Mouse (Mus musculus): ENCODE measurements around the gene Cd28. TPM values are rescaled to one million over a fixed set of nuclear protein-coding genes. Genes with fewer than 3 reads are reported as not detected.

Gene Cd28
- polyA plus RNA-seq, 1 experiment = 0.35 TPM

DNA sequence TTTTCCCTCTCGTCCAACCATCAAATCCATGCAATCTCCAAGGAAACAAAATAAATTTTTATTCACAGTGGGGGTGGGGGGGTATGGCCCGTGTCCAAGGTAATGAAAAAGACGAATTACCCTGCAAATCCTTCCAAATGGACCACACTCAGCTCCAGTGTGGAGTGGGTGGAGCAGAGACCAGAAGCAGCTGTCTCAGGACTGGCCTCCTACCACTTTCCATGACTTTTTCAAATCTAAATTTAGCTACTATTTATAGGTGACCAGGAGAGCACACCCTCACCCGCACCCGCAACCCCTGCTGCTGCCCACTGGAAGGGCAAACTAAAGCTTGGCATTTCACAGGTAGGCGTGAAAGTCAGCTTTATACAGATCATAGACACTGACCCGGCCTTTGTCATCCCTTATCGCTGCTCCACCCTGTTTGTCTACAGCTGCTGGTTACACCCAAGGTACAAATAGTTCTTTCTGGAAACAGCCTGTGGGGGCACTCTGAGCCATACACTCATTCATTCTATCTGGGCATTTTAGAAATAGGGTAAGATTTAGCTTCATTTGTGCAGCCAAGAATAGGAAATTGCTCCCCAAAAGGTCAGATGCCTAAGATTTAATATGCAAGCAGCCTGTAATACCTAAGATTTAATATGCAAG is 62.0 kb downstream of the Cd28 start:
- Histone ChIP-seq H3ac (ENCODE audit: control insufficient read depth, insufficient read length) (no peak overlapping the region), H3K27me3 (ENCODE audit: control insufficient read depth, insufficient read depth, insufficient read length) (no peaks in the 10 kb centered on the region), H3K4me2 (ENCODE audit: low read depth) (no peak overlapping the region), H3K4me3 (no peak overlapping the region), H3K36me3 (ENCODE audit: control insufficient read depth, insufficient read depth) (no peaks in the 10 kb centered on the region), H3K79me2 (ENCODE audit: control insufficient read depth, insufficient read depth) (no peaks in the 10 kb centered on the region)
- TF ChIP-seq CEBPB (IDR thresholded peaks at IDR 0.05; ENCODE audit: insufficient read depth, poor library complexity, severe bottlenecking) (no peak), POLR2A (IDR thresholded peaks at IDR 0.05; ENCODE audit: insufficient read length, low read depth) (no peak), MAX (IDR thresholded peaks at IDR 0.05; ENCODE audit: low read depth) (no peak), MYOG (IDR thresholded peaks at IDR 0.05; ENCODE audit: control insufficient read depth in 1 of 3, insufficient read depth in 1 of 3, insufficient read length in 2 of 3, low read depth in 2 of 3) (peak in 2 of 3 experiments; percentile 41 to 71), MYOD1 (IDR thresholded peaks at IDR 0.05; ENCODE audit: control insufficient read depth in 1 of 3, insufficient read length in 2 of 3, low read depth in 2 of 3) (peak; percentile 27 to 78 (median 32)), SRF (IDR thresholded peaks at IDR 0.05; ENCODE audit: control insufficient read depth, insufficient read length, low read depth) (no peak), TCF12 (IDR thresholded peaks at IDR 0.05; ENCODE audit: insufficient read depth, poor library complexity, severe bottlenecking) (peak; percentile 12), E2F4 (IDR thresholded peaks at IDR 0.05; ENCODE audit: insufficient read depth) (no peak), REST (IDR thresholded peaks at IDR 0.05; ENCODE audit: insufficient read depth, insufficient read length) (no peak), USF1 (IDR thresholded peaks at IDR 0.05; ENCODE audit: low read depth) (no peak), POLR2AphosphoS2 (IDR thresholded peaks at IDR 0.05; ENCODE audit: insufficient read length, low read depth) (no peak), TCF3 (IDR thresholded peaks at IDR 0.05; ENCODE audit: insufficient read length, low read depth) (no peak)

DNA sequence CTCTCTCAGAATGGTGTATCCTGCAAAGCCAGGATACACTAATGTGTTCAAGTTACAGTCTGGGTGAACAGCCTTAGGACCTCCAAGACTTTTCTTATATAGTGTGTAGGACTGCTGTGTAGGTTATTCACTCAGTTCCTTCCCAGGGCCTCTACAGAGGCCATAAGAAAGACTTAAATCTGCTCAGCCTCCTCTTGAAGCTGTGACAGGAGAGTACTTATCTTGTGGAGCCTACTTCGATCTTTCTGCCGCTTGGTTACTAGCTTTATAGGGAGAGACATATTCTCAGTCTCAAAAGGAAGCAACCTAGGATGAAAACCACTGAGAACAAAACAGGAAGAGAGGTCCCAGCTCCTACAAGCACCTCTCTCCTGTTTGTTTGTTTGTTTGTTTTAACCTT is 62.6 kb downstream of the Cd28 start:
- no peaks in the 10 kb centered on the region for H3K27me3 ChIP-seq (ENCODE audit: control insufficient read depth, insufficient read depth, insufficient read length)
- TF ChIP-seq CEBPB (IDR thresholded peaks at IDR 0.05; ENCODE audit: insufficient read depth, poor library complexity, severe bottlenecking) = no peak
- TF ChIP-seq MYOG (IDR thresholded peaks at IDR 0.05; ENCODE audit: control insufficient read depth in 1 of 3, insufficient read depth in 1 of 3, insufficient read length in 2 of 3, low read depth in 2 of 3) = no peak
- TF ChIP-seq REST (IDR thresholded peaks at IDR 0.05; ENCODE audit: insufficient read depth, insufficient read length) = no peak
- TF ChIP-seq E2F4 (IDR thresholded peaks at IDR 0.05; ENCODE audit: insufficient read depth) = no peak
- no peak for TF ChIP-seq MAX (IDR thresholded peaks at IDR 0.05; ENCODE audit: low read depth)
- TF ChIP-seq USF1 (IDR thresholded peaks at IDR 0.05; ENCODE audit: low read depth) = no peak
- TF ChIP-seq SRF (IDR thresholded peaks at IDR 0.05; ENCODE audit: control insufficient read depth, insufficient read length, low read depth) = no peak
- TF ChIP-seq TCF3 (IDR thresholded peaks at IDR 0.05; ENCODE audit: insufficient read length, low read depth) = no peak
- no peak for TF ChIP-seq POLR2AphosphoS2 (IDR thresholded peaks at IDR 0.05; ENCODE audit: insufficient read length, low read depth)
- no peak for TF ChIP-seq POLR2A (IDR thresholded peaks at IDR 0.05; ENCODE audit: insufficient read length, low read depth)
- no peak for TF ChIP-seq MYOD1 (IDR thresholded peaks at IDR 0.05; ENCODE audit: control insufficient read depth in 1 of 3, insufficient read length in 2 of 3, low read depth in 2 of 3)
- no peak for TF ChIP-seq TCF12 (IDR thresholded peaks at IDR 0.05; ENCODE audit: insufficient read depth, poor library complexity, severe bottlenecking)
- no peak overlapping the region for H3K4me3 ChIP-seq
- no peaks in the 10 kb centered on the region for H3K36me3 ChIP-seq (ENCODE audit: control insufficient read depth, insufficient read depth)
- H3ac ChIP-seq (ENCODE audit: control insufficient read depth, insufficient read length) = no peak overlapping the region
- no peaks in the 10 kb centered on the region for H3K79me2 ChIP-seq (ENCODE audit: control insufficient read depth, insufficient read depth)
- no peak overlapping the region for H3K4me2 ChIP-seq (ENCODE audit: low read depth)

DNA sequence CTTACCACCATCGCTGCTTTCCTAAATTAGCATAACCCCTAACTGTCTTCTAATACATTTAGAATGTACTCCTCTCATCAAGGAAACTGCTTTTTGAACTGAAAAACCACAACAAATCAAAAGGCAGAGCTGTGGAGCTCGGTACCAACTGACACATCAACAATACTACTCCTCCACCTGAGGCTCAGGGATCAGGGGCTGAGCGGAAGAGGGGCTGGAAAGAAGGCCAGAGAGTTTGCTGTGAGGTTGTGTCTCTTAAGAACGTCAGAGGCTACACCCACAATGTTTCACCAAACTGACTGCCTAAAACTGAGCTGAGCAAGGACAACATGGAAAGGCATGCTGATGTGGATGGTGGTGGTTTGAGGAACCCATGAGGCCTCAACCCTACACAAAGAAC is 65.1 kb downstream of the Cd28 start:
- H3K27me3 ChIP-seq (ENCODE audit: control insufficient read depth, insufficient read depth, insufficient read length) = no peaks in the 10 kb centered on the region
- TF ChIP-seq MYOG (IDR thresholded peaks at IDR 0.05; ENCODE audit: control insufficient read depth in 1 of 3, insufficient read depth in 1 of 3, insufficient read length in 2 of 3, low read depth in 2 of 3) (no peak), SRF (IDR thresholded peaks at IDR 0.05; ENCODE audit: control insufficient read depth, insufficient read length, low read depth) (no peak), TCF3 (IDR thresholded peaks at IDR 0.05; ENCODE audit: insufficient read length, low read depth) (no peak), REST (IDR thresholded peaks at IDR 0.05; ENCODE audit: insufficient read depth, insufficient read length) (no peak), POLR2A (IDR thresholded peaks at IDR 0.05; ENCODE audit: insufficient read length, low read depth) (no peak), E2F4 (IDR thresholded peaks at IDR 0.05; ENCODE audit: insufficient read depth) (no peak), CEBPB (IDR thresholded peaks at IDR 0.05; ENCODE audit: insufficient read depth, poor library complexity, severe bottlenecking) (no peak), USF1 (IDR thresholded peaks at IDR 0.05; ENCODE audit: low read depth) (no peak), MYOD1 (IDR thresholded peaks at IDR 0.05; ENCODE audit: control insufficient read depth in 1 of 3, insufficient read length in 2 of 3, low read depth in 2 of 3) (no peak), POLR2AphosphoS2 (IDR thresholded peaks at IDR 0.05; ENCODE audit: insufficient read length, low read depth) (no peak)
- H3K36me3 ChIP-seq (ENCODE audit: control insufficient read depth, insufficient read depth) = no peaks in the 10 kb centered on the region
- no peak overlapping the region for H3K4me2 ChIP-seq (ENCODE audit: low read depth)
- no peak overlapping the region for H3ac ChIP-seq (ENCODE audit: control insufficient read depth, insufficient read length)
- H3K4me3 ChIP-seq = no peak overlapping the region
- H3K79me2 ChIP-seq (ENCODE audit: control insufficient read depth, insufficient read depth) = no peaks in the 10 kb centered on the region

DNA sequence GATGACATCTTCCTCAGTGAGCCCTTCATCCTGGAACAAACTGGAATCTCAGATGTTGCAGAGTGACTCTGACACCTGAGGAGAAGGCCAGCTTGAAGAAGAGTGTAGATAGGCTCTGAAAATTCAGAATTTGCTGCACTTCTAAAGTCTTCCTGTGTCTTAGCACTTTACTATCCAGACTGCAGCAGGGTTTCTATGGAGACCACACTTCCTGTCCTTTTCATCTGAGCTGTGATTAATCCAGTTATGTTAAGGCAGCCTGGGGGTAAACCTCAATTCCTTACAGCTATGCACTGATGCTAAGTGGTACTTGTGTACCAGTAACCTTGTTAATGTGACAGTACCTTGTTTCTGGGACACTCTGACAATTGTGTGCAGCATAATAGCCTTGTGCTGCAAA is 77.1 kb downstream of the Cd28 start:
- TF ChIP-seq REST (IDR thresholded peaks at IDR 0.05; ENCODE audit: insufficient read depth, insufficient read length) (no peak), MAX (IDR thresholded peaks at IDR 0.05; ENCODE audit: low read depth) (no peak), TCF3 (IDR thresholded peaks at IDR 0.05; ENCODE audit: insufficient read length, low read depth) (no peak), TCF12 (IDR thresholded peaks at IDR 0.05; ENCODE audit: insufficient read depth, poor library complexity, severe bottlenecking) (no peak), POLR2AphosphoS2 (IDR thresholded peaks at IDR 0.05; ENCODE audit: insufficient read length, low read depth) (no peak), E2F4 (IDR thresholded peaks at IDR 0.05; ENCODE audit: insufficient read depth) (no peak), USF1 (IDR thresholded peaks at IDR 0.05; ENCODE audit: low read depth) (no peak), MYOG (IDR thresholded peaks at IDR 0.05; ENCODE audit: control insufficient read depth in 1 of 3, insufficient read depth in 1 of 3, insufficient read length in 2 of 3, low read depth in 2 of 3) (no peak), MYOD1 (IDR thresholded peaks at IDR 0.05; ENCODE audit: control insufficient read depth in 1 of 3, insufficient read length in 2 of 3, low read depth in 2 of 3) (no peak), POLR2A (IDR thresholded peaks at IDR 0.05; ENCODE audit: insufficient read length, low read depth) (no peak), CEBPB (IDR thresholded peaks at IDR 0.05; ENCODE audit: insufficient read depth, poor library complexity, severe bottlenecking) (no peak), SRF (IDR thresholded peaks at IDR 0.05; ENCODE audit: control insufficient read depth, insufficient read length, low read depth) (no peak)
- H3K27me3 ChIP-seq (ENCODE audit: control insufficient read depth, insufficient read depth, insufficient read length) = no peaks in the 10 kb centered on the region
- no peak overlapping the region for H3K4me3 ChIP-seq
- H3K79me2 ChIP-seq (ENCODE audit: control insufficient read depth, insufficient read depth) = no peaks in the 10 kb centered on the region
- H3K36me3 ChIP-seq (ENCODE audit: control insufficient read depth, insufficient read depth) = no peaks in the 10 kb centered on the region
- H3ac ChIP-seq (ENCODE audit: control insufficient read depth, insufficient read length) = no peak overlapping the region
- H3K4me2 ChIP-seq (ENCODE audit: low read depth) = no peak overlapping the region

All from myocyte (in vitro differentiated cells).